Mouse (Mus musculus) forebrain, embryonic 13.5 days (tissue): ENCODE results near the gene Camk1d. TPM values are rescaled to one million over a fixed set of nuclear protein-coding genes. Genes with fewer than 3 reads are reported as not detected.
"Not testable (repeated sequence)": the region's sequence is repeated elsewhere in the genome, so short reads cannot be mapped to it uniquely, and the experiment has no call there.

Experiments
- ATAC-seq: fragments of 200-750 bp; cut with Nextera tagmentation; 2 replicates; pipeline ENCODE4 v1.8.0; 2017
- H3K27ac ChIP-seq: fragments of 300-500 bp; sonication (generic); 2 replicates; pipeline ENCODE4 v1.5.1; 2015; ENCODE audit warnings: inconsistent platforms, mild to moderate bottlenecking, moderate library complexity
- H3K27me3 ChIP-seq: fragments of 300-500 bp; sonication (generic); 2 replicates; pipeline ENCODE4 v1.6.1; 2015; ENCODE audit warnings: mild to moderate bottlenecking, inconsistent platforms
- H3K36me3 ChIP-seq: fragments of 300-500 bp; sonication (generic); 2 replicates; pipeline ENCODE4 v1.6.1; 2015; ENCODE audit warnings: mild to moderate bottlenecking, inconsistent platforms; ENCODE audit not compliant: poor library complexity, severe bottlenecking
- H3K4me1 ChIP-seq: fragments of 300-500 bp; sonication (generic); 2 replicates; pipeline ENCODE4 v1.6.1; 2015; ENCODE audit warnings: inconsistent platforms
- H3K4me2 ChIP-seq: fragments of 300-500 bp; sonication (generic); 2 replicates; pipeline ENCODE4 v1.6.1; 2015; ENCODE audit warnings: inconsistent platforms, mild to moderate bottlenecking, moderate library complexity
- H3K4me3 ChIP-seq: fragments of 300-500 bp; sonication (generic); 2 replicates; pipeline ENCODE4 v1.5.1; 2015; ENCODE audit warnings: mild to moderate bottlenecking, inconsistent platforms
- H3K9ac ChIP-seq: fragments of 300-500 bp; sonication (generic); 2 replicates; pipeline ENCODE4 v1.6.1; 2015; ENCODE audit warnings: mild to moderate bottlenecking, inconsistent platforms
- H3K9me3 ChIP-seq: fragments of 300-500 bp; sonication (generic); replicated peaks from 2 replicates; pipeline ENCODE4 v1.6.1; 2016; ENCODE audit warnings: inconsistent platforms
- WGBS: fragments of 180-500 bp; shearing (Covaris S2); methylation state at CpG from one replicate; pipeline ENCODE4 v1.1.7; 2015; 5-methylcytosine and 5-hydroxymethylcytosine counted together
- polyA plus RNA-seq: library from polyadenylated mRNA; unstranded; fragments of >200 nt; fragmentation: Nextera tagmentation; extraction: Ambion mirVana; gene quantifications from 2 replicates; pipeline ENCODE4 v1.2.1, GENCODE M21; 2015

The Camk1d gene
- polyA plus RNA-seq, 1 experiment from 2014 or later = 2.8 TPM

DNA sequence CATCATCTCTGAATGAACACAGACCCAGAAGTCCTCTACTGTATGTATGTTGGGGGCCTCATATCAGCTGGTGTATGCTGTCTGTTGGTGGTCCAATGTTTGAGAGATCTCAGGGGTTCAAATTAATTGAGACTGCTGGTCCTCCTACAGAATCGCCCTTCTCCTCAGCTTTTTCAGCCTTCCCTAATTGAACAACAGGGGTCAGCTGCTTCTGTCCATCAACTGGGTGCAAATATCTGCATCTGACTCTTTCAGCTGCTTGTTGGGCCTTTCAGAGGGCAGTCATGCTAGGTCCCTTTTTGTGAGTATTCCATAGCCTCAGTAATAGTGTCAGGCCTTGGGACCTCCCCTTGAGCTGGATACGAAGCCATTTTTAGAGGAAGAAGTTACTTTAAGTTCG, 174.4 kb downstream of the Camk1d start:
- H3K4me3 ChIP-seq, H3K27me3 ChIP-seq, H3K36me3 ChIP-seq, ATAC-seq, H3K4me1 ChIP-seq, H3K9ac ChIP-seq, H3K4me2 ChIP-seq, H3K9me3 ChIP-seq, H3K27ac ChIP-seq: not testable (repeated sequence)
- 64% methylated on average over 3 of the region's 3 CpGs for WGBS

DNA sequence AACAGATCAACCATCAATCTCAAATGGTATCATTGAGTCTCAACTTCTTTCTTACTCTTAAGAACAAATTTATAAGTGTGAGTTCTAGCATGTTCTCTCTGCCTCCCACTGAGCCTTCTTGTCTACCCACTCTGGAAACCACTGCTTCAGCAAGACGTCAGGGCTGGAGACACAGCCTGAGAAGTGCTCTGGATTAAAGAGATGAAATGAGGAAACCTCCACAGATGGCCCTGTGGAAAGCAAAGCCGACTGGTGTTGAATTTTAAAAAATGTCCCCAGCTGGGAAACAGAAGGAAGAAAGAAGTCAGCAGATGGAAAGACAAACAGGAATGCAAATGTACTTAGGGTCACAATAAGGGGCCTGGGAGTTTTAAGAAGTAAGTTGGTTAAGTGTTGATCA, 180.4 kb downstream of the Camk1d start:
- peaks cover 4% of the 10 kb centered on the region; the same call in 1 of the 2 replicates for H3K4me1 ChIP-seq
- H3K4me2 ChIP-seq = no peak overlapping the region
- no peaks in the 10 kb centered on the region for H3K36me3 ChIP-seq
- 53% methylated on average over 2 of the region's 2 CpGs for WGBS
- no peak overlapping the region for H3K27ac ChIP-seq
- no peaks in the 10 kb centered on the region for H3K9me3 ChIP-seq
- H3K9ac ChIP-seq = no peak overlapping the region
- no peak for ATAC-seq
- no peaks in the 10 kb centered on the region for H3K27me3 ChIP-seq
- H3K4me3 ChIP-seq = no peak overlapping the region

DNA sequence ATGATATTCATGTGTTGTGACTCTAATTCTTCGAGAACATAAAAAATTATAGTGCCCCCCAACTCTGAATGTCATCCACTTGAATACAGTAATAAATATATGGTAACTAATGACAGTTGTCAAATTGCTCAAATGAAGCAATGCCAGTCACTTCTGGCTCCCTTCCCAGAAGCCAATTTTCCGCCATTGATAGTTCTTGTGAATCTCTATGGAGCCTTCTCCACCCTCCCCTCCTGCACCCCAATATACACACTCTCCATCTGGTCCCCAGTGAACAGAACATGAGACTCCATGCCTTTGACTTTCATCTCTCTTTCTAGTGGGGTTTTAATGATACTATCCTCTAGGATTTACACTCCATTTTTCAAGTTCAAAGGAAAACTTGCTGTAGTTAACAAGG, 184.3 kb downstream of the Camk1d start:
- WGBS = 78% methylated on average over 2 of the region's 2 CpGs
- Histone ChIP-seq H3K4me2 (no peak overlapping the region), H3K27ac (no peak overlapping the region), H3K9ac (no peak overlapping the region), H3K4me3 (no peak overlapping the region), H3K4me1 (peaks cover 4% of the 10 kb centered on the region; the same call in 1 of the 2 replicates), H3K36me3 (no peaks in the 10 kb centered on the region), H3K27me3 (no peaks in the 10 kb centered on the region), H3K9me3 (no peaks in the 10 kb centered on the region)
- 0 out of 2 replicates have a peak, but pooled peaks have one; percentile 33 for ATAC-seq

DNA sequence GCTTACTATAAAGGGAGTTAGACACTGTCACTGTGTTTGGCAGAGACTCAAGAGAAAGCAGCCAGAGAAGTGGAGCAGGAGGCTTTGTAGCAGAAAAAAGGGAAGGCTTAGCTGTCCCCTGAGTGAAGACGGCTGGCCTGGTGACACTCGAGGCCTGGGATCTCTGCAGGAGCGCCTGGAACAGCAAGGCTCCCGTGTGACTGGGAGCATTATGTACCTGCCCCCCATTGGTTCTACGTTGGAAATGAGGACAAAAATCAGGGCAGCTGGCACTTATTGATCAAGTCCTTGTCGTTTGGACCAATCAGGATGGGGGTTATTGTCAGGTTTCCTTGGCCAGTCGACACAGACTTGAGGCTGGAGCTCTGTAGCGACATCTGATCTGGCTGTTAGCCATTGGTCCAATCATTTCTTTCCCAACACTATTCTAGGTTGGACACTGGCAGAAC, 195.1 kb downstream of the Camk1d start:
- H3K27ac ChIP-seq = no peak overlapping the region
- no peaks in the 10 kb centered on the region for H3K36me3 ChIP-seq
- H3K9ac ChIP-seq = no peak overlapping the region
- H3K27me3 ChIP-seq = no peaks in the 10 kb centered on the region
- H3K9me3 ChIP-seq = no peaks in the 10 kb centered on the region; the same call in none of the 2 replicates
- H3K4me3 ChIP-seq = no peak overlapping the region
- no peak overlapping the region for H3K4me2 ChIP-seq
- 0 out of 2 replicates have a peak, but pooled peaks cover 3% of the 10 kb centered on the region for H3K4me1 ChIP-seq
- 53% methylated on average over 8 of the region's 8 CpGs for WGBS
- no peak for ATAC-seq

DNA sequence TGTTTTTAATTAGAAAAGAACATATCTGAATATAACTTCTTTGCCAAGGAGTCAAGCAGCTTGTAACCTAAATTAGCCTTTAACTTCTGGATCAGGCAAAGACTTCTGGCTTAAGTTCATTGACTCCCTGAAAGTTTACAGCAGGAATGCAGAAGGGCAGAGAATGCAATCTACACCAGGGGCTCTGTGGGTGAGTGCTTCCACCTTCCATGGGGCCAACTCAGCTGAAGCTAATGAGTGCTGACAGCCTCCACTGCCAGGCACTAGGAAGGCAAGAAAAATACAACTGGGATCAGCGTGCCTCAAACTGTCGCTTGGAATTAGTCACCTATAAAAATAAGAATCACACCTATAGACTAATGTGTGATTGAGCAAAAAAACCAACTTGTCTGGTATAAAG, 199.2 kb downstream of the Camk1d start:
- Histone ChIP-seq H3K4me2 (no peak overlapping the region), H3K27ac (no peak overlapping the region), H3K9ac (no peak overlapping the region), H3K4me1 (0 out of 2 replicates have a peak, but pooled peaks cover 3% of the 10 kb centered on the region), H3K9me3 (no peaks in the 10 kb centered on the region; the same call in none of the 2 replicates), H3K4me3 (no peak overlapping the region), H3K36me3 (no peaks in the 10 kb centered on the region), H3K27me3 (no peaks in the 10 kb centered on the region)
- 96% methylated on average over 2 of the region's 2 CpGs for WGBS
- ATAC-seq = no peak

DNA sequence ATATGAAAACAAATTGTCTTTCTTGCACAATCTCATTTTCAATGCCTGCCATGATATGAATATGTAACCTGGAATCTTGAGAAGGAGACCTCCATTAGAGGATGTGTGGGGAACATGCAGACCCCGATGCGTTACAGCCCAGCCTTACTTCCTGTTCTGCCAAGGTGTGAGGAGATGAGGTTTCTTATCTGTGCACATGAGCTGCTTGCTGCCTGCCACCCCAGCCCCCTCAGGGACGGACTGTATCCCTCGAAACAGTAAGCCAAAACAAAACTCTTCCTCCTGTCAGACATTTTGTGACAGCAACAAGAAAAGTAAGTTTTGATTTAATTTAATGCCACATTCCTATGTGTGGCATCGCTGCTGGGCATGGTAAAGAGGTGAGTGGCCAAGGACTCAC, 200.2 kb downstream of the Camk1d start:
- H3K4me3 ChIP-seq = no peak overlapping the region
- H3K9me3 ChIP-seq = no peaks in the 10 kb centered on the region; the same call in none of the 2 replicates
- 0 out of 2 replicates have a peak, but pooled peaks cover 2% of the 10 kb centered on the region for H3K4me1 ChIP-seq
- H3K9ac ChIP-seq = no peak overlapping the region
- H3K27me3 ChIP-seq = no peaks in the 10 kb centered on the region
- no peak for ATAC-seq
- 95% methylated on average over 5 of the region's 5 CpGs for WGBS
- no peak overlapping the region for H3K27ac ChIP-seq
- no peaks in the 10 kb centered on the region for H3K36me3 ChIP-seq
- no peak overlapping the region for H3K4me2 ChIP-seq

DNA sequence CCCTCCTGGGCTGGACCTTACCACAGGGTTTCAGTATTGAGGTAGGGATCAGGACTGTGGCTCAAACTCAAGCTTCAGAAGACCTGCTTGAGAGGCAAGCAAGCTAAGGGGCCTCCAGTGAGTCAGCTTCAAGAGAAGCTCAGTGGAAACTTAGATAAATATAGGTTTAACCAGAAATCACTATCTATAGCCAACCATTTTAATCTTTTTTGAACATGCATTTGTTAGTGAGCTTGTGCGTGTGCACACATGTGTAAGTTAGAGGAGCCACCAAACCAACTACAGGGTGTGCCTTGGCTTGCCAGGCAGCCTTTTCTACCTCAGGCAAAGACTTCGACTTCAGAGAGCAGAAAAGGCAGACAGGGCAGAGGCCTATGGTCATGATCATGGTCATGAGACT, 200.7 kb downstream of the Camk1d start:
- WGBS = 94% methylated on average over 2 of the region's 2 CpGs
- no peak overlapping the region for H3K9ac ChIP-seq
- no peaks in the 10 kb centered on the region for H3K4me1 ChIP-seq
- H3K27me3 ChIP-seq = no peaks in the 10 kb centered on the region
- no peaks in the 10 kb centered on the region for H3K36me3 ChIP-seq
- no peaks in the 10 kb centered on the region; the same call in none of the 2 replicates for H3K9me3 ChIP-seq
- no peak overlapping the region for H3K27ac ChIP-seq
- no peak for ATAC-seq
- H3K4me3 ChIP-seq = no peak overlapping the region
- H3K4me2 ChIP-seq = no peak overlapping the region

DNA sequence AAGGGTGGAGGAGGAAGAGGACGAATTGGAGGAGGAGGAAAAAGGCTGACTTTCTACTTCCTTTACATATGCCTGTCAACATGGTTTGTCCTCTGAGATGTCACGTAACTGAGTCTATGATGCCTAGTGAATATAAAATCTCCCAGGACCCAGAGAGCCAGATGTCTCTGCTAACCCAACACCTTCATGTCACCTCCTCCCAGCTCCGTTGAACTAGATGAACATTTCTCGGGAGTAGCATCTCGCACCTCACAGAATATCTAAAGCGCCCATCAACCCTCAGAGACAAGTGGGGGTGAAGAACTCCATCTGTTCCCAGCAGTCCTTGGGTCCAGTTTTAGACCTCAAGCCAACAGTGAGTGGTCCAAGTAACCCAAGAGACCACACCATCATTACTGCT, 204.3 kb downstream of the Camk1d start:
- no peaks in the 10 kb centered on the region for H3K36me3 ChIP-seq
- H3K4me2 ChIP-seq = no peak overlapping the region
- WGBS = 91% methylated on average over 6 of the region's 6 CpGs
- no peaks in the 10 kb centered on the region for H3K4me1 ChIP-seq
- no peaks in the 10 kb centered on the region for H3K27me3 ChIP-seq
- H3K9me3 ChIP-seq = peaks cover 3% of the 10 kb centered on the region; the same call in 1 of the 2 replicates
- H3K9ac ChIP-seq = no peak overlapping the region
- no peak overlapping the region for H3K4me3 ChIP-seq
- no peak for ATAC-seq
- no peak overlapping the region for H3K27ac ChIP-seq

DNA sequence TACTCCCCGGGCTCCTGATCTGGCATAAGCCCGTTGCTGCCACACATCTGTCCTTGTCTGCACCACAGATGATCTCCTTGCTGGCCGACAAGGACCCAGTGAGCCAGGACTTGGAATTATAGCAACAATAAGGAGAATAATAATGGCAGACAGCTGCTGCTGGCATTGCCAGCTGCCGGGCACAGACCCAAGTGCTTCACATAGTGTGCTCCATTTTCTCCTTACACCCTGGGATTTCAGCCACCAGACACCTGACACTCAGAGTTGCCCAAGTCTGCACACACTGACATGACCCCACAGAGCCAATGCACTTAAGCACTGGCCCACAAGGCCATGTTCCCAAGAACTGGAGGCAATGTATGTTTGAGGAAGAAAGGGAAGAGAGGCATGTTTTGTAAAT, 214.7 kb downstream of the Camk1d start:
- H3K9me3 ChIP-seq = no peaks in the 10 kb centered on the region
- H3K9ac ChIP-seq = no peak overlapping the region
- H3K36me3 ChIP-seq = no peaks in the 10 kb centered on the region
- no peaks in the 10 kb centered on the region for H3K27me3 ChIP-seq
- H3K27ac ChIP-seq = no peak overlapping the region
- no peak for ATAC-seq
- H3K4me1 ChIP-seq = no peaks in the 10 kb centered on the region
- 71% methylated on average over 4 of the region's 4 CpGs for WGBS
- H3K4me3 ChIP-seq = no peak overlapping the region
- H3K4me2 ChIP-seq = no peak overlapping the region

DNA sequence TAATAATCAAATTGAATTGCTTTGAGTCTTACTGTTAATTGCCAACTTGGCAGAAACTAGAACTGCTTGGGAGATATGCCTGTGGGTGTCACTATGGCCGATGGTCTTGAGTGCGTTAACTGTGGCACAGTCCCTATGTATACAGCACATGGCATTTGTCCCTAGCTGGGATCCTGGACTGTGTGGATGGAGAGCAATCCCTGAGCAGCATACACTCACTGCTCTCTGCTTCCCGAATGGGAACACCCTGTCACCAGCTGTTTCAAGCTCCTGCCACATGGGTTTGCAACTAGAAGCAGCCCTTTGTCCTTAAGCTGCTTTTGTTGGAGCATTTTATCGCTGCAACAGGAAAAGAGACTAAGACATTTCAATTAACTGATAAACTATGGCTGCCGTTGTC, 224.4 kb downstream of the Camk1d start:
- no peaks in the 10 kb centered on the region for H3K9me3 ChIP-seq
- H3K36me3 ChIP-seq = no peaks in the 10 kb centered on the region
- H3K4me2 ChIP-seq = no peak overlapping the region
- no peak overlapping the region for H3K9ac ChIP-seq
- no peak for ATAC-seq
- no peak overlapping the region; the same call in 1 of the 2 replicates for H3K27ac ChIP-seq
- no peaks in the 10 kb centered on the region for H3K27me3 ChIP-seq
- WGBS = 53% methylated on average over 5 of the region's 5 CpGs
- no peak overlapping the region for H3K4me3 ChIP-seq
- 0 out of 2 replicates have a peak, but pooled peaks cover 4% of the 10 kb centered on the region for H3K4me1 ChIP-seq

DNA sequence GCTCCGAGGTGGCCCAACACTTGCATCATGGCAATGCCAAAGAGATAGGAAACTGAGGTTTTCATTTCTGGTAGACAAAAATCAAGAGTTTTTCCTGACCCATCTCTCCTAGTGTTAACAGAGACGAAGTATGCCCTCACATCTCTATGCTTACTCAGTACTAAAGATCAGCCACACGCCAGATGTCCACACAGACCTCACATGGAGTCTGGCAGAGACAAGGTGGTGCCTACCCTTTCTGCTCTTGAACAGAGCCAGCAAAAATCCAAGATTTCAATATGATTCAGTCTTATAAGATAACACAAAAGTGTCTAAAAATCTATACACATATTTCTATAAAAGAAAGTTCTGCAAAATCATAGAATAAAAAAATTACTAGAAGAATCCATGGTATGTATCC, 227.0 kb downstream of the Camk1d start:
- Histone ChIP-seq H3K4me2 (no peak overlapping the region), H3K9me3 (no peaks in the 10 kb centered on the region), H3K27me3 (no peaks in the 10 kb centered on the region), H3K9ac (no peak overlapping the region), H3K4me3 (no peak overlapping the region), H3K36me3 (no peaks in the 10 kb centered on the region), H3K27ac (no peak overlapping the region), H3K4me1 (peaks cover 13% of the 10 kb centered on the region)
- ATAC-seq = no peak
- 91% methylated on average over 3 of the region's 3 CpGs for WGBS

DNA sequence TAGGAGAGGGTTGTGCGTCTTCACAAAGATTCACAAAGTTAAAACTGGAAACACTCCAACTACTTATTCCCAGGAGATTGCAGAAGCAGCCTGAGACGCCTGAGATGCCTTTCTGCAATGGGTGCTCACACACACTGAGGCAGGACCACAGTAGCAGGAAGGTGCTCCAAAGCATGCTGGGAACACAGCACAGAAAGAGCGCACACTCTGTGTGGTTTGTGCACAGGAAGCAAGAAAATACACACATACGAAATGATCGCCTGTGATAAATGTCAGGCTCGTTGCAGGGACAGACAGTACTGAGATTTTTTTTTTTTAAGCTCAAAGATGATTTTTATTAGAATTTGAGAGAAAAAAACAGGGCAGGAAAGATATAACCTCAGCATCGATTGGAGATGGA, 227.7 kb downstream of the Camk1d start:
- Histone ChIP-seq H3K36me3 (no peaks in the 10 kb centered on the region), H3K27ac (no peak overlapping the region), H3K27me3 (no peaks in the 10 kb centered on the region), H3K9ac (no peak overlapping the region), H3K4me1 (peaks cover 13% of the 10 kb centered on the region), H3K9me3 (no peaks in the 10 kb centered on the region), H3K4me3 (no peak overlapping the region), H3K4me2 (no peak overlapping the region)
- 93% methylated on average over 7 of the region's 7 CpGs for WGBS
- no peak for ATAC-seq

DNA sequence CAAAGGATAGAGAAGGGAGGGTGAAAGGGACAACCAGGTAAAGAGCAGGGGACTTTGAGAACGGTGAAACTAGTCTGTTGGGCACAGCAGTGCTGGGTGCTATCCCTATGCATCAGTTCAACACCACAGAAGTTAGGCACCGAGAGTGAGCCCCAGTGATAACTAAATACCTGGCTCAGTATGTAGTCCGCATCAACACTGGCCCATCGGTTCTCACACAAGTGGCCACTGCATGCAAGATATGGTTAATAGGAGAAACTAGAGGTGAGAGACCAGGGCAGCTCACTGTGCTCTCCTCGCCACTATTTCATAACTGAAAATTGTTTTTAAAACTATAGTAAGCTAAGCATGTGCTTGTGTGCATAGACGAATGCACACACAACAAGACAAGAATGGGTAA, 228.5 kb downstream of the Camk1d start:
- no peak for ATAC-seq
- Histone ChIP-seq H3K4me1 (peaks cover 13% of the 10 kb centered on the region), H3K36me3 (no peaks in the 10 kb centered on the region), H3K9me3 (no peaks in the 10 kb centered on the region), H3K27ac (no peak overlapping the region), H3K4me2 (no peak overlapping the region), H3K9ac (no peak overlapping the region), H3K27me3 (no peaks in the 10 kb centered on the region), H3K4me3 (no peak overlapping the region)
- WGBS = 93% methylated on average over 6 of the region's 6 CpGs
